Mouse (Mus musculus): ENCODE results near the gene Gm27027. TPM values are rescaled to one million over a fixed set of nuclear protein-coding genes. Genes with fewer than 3 reads are reported as not detected.

The Gm27027 gene
- total RNA-seq, 2 experiments from 2014 or later, result not detected

DNA sequence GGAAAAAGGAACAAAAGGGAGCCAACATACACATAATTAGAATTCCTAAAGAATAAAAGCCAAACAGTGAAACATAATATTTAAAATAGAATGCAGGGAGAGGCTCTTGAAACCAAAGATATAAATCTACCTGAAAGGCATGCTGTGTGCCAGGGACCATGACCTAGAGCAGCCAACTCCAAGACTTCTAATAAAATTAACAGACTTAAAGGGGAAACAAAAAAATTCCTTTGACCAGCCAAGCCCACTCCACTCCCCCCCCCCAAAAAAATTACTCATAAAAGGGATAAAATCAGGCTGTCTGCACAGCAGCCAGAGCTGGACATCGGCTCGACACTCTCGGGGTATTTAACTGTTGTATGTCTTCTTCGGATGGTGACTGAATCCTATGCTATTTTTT lies 51.3 kb downstream of the Gm27027 start:
- H3K4me3 ChIP-seq, result no peak overlapping the region
- no peak for DNase-seq
- no peak for TF ChIP-seq CTCF (IDR thresholded peaks at IDR 0.05)
- no peak overlapping the region for H3K27ac ChIP-seq
- intact Hi-C loops (cut with DNase I), result no loop called here

DNA sequence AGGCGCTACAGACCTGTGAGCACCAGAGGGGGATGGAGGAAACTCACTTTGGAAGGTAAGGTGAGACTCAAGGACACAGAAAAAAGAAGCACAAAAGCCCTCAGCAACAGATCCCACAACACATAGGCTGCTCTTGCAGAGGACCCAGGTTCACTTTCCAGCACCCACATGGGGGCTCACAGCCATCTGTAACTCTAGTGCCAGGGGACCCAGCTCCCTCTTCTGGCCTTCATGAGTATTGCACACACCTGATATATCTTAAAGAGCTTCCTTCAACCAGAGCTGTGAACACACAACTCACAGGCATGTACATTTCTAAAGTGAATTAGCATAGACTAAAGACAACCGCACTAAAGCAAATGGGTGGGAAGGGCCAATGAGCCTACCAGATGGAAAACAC lies 52.1 kb downstream of the Gm27027 start:
- peak; percentile 35; the same call in 1 of the 2 replicates for TF ChIP-seq CTCF (IDR thresholded peaks at IDR 0.05)
- no peak overlapping the region for H3K27ac ChIP-seq
- no peak overlapping the region for H3K4me3 ChIP-seq
- intact Hi-C loops (cut with DNase I), result no loop called here
- DNase-seq, result no peak

DNA sequence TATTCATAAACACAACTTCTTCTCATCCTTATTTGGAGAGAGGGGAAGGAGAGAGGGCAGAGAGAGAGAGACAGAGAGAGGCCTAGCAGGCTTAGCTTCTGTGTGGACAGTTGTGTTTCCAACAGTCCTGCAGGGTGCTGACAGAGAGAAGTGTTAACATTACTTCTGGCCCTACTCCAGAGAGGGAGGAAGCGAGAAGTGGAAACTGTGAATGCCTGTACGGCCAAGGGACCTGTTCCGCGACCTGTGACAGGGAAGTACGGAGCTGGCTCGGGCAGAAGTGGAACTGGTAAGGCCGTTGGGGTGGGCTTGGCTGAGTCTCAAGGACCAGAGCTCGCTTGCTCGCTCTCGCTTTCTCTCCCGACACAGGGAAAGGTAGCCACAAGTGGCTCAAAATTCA lies 54.5 kb downstream of the Gm27027 start:
- intact Hi-C loops (cut with DNase I), result no loop called here
- Histone ChIP-seq H3K4me3 (peak overlapping the region; percentile 29), H3K27ac (peak overlapping the region; percentile 12; the same call in 1 of the 2 replicates)
- DNase-seq, result no peak
- TF ChIP-seq CTCF (IDR thresholded peaks at IDR 0.05), result no peak

DNA sequence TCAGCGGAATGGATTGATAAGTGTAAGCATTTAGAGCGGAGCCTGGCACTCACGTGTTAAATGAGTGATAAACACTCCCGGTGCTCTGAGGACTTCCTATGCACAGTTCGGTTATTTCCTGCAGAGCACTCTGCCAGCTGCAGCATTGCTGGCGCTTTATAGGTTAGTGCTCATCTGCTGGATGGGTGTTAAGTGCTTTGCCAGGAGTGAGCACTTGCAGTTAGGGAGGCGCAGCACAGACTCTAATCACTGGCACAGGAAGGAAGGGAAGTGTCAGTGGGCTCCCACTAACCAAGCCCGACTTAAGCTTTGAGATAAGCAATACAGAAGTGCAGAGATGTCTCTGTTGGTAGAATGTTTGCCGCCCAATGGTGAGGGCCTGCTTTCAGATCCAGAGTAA lies 57.6 kb downstream of the Gm27027 start:
- Histone ChIP-seq H3K27ac (no peak overlapping the region), H3K4me3 (no peak overlapping the region)
- TF ChIP-seq CTCF (IDR thresholded peaks at IDR 0.05), result no peak
- DNase-seq, result no peak
- intact Hi-C loops (cut with DNase I), result no loop called here

DNA sequence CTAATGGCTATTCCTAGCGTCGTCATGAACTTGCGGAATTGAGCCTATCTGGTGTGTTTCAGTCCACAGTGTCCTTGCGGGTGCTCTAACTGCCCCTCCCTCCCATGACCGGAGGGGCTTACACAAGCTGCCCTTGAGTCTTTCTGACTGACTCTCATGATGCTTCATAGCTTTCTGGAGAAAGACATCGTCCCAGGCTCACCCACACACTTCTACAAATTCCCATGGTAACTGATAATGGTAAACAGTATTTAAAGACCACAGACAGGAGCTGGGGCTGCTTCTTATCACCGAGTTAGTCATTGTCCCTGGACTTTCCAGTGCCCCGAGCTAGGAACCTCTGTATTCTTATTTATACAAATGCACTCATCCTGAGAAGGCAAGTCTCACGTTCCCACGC lies 67.3 kb downstream of the Gm27027 start:
- intact Hi-C loops (cut with DNase I), result no loop called here
- Histone ChIP-seq H3K4me3 (no peak overlapping the region), H3K27ac (no peak overlapping the region)
- DNase-seq, result no peak
- TF ChIP-seq CTCF (IDR thresholded peaks at IDR 0.05), result no peak

DNA sequence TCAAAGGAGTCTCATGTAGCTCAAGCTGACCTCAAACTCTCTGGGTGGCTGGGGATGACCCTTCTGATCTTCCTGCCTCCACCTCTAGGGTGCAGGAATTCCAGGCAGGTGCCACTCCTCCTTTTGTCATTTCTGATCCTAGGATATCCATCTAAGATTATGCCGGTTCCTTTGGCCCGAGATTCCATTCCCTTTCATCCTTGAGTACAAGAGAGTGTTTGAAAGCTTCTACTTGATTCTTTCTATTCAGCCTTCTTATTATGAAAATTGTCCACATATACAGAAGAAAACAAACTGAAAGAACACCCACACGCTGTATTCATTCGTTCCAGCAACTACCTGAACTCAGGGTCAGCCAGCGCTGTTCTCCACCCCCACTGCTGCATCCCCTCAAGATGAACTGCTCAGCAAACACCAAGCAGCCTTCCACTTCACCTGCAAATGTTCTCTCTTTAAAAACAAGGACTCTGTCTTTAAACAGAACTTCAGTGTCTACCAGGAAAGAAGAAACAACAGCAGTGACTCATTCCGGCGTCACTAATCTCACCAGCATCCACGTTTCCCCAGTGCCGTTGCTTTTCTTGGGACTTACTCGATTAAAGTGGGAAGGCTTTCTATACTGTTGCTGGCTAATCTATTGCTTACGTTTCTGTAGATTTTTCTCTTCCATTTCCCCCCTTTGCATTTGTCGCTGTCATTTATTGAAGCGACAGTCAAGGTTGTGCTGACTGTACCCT lies 68.3 kb downstream of the Gm27027 start:
- intact Hi-C loops (cut with DNase I), result no loop called here
- H3K4me3 ChIP-seq, result no peak overlapping the region

DNA sequence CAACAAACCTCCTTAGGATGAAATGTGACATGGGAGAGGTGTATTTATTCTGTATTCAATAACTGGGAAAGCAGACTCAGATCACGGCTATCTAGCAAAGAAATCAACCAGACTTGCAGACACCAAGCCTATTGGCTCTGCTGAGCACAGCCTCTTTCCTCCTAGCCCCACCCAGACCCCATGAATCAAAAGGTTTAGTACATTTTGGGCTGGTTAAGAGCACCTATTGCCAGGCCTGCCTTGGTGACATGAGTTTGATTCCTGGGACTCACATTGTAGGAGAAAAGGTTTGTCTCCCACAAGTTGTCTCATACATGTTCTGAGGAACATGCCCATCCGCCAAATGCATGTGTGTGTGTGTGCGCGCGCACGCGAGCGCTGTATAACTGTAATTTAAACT lies 70.0 kb downstream of the Gm27027 start:
- intact Hi-C loops (cut with DNase I), result no loop called here
- DNase-seq, result no peak
- no peak overlapping the region for H3K4me3 ChIP-seq
- no peak overlapping the region for H3K27ac ChIP-seq
- no peak for TF ChIP-seq CTCF (IDR thresholded peaks at IDR 0.05)

More for the DNA sequence above, 68.3 kb downstream of the Gm27027 start:
- DNase-seq, result no peak
- no peak for TF ChIP-seq CTCF (IDR thresholded peaks at IDR 0.05)
- H3K27ac ChIP-seq, result no peak overlapping the region

DNA sequence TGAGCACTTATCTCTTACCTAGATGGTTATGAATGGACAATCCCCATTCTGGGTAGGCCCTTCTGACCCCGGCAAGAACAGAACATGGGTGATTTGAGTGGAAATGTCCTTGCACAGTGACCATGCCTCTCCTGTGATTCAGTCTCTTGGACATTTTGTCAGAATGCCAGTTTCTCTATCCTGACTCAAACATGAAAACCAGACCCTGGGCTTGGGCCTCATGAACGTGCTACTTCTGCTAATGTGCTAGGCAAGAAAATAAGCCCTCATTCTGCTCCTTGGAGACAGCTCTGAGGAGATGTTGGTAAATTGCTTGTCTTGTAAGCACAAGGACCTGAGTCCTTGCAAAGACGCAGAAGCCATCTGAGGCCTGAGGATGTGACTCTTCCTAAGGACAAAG lies 77.1 kb downstream of the Gm27027 start:
- TF ChIP-seq CTCF (IDR thresholded peaks at IDR 0.05), result no peak
- no peak overlapping the region for H3K27ac ChIP-seq
- intact Hi-C loops (cut with DNase I), result no loop called here
- DNase-seq, result no peak
- H3K4me3 ChIP-seq, result no peak overlapping the region

DNA sequence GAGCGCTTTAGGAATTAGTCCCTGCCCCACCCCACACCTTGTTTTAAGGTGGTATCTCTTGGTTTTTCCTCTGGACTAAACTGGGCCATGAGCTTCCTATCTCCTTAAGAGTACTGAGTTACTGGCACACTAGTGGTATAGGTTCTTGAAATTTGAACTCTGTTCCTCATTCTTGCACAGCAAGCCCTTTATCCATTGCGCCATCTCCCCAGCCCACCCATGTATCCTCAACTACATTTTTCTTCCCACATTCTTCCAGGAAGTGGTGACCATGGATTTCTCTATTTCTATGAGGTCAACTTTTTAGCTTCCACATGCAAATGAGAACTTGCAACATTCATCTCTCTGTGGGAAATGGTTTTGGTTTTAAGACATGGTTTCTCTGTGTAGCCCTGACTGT lies 82.6 kb downstream of the Gm27027 start:
- Histone ChIP-seq H3K27ac (no peak overlapping the region), H3K4me3 (no peak overlapping the region)
- no peak for TF ChIP-seq CTCF (IDR thresholded peaks at IDR 0.05)
- intact Hi-C loops (cut with DNase I), result no loop called here
- DNase-seq, result no peak

DNA sequence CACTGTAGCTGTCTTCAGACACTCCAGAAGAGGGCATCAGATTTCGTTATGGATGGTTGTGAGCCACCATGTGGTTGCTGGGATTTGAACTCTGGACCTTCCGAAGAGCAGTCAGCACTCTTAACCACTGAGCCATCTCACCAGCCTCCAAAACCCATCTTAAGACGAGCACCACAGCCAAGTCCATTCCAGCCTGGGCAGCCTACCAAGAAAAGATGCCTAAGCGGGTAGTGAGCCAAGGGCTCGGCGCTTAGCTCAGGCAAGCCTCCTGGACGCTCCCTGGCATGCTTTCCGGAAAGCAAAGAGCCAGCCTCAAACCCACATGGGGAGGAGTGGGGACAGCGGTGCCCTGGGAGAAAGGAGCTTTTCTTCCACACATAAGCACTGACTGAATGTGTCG lies 84.2 kb downstream of the Gm27027 start:
- TF ChIP-seq CTCF (IDR thresholded peaks at IDR 0.05), result no peak
- Histone ChIP-seq H3K4me3 (no peak overlapping the region), H3K27ac (no peak overlapping the region)
- peak; percentile 81 for DNase-seq
- intact Hi-C loops (cut with DNase I), result loop anchor here (2.0 kb wide), 1 partner anchor 43 kb away; no protein-coding TSS in a partner anchor

DNA sequence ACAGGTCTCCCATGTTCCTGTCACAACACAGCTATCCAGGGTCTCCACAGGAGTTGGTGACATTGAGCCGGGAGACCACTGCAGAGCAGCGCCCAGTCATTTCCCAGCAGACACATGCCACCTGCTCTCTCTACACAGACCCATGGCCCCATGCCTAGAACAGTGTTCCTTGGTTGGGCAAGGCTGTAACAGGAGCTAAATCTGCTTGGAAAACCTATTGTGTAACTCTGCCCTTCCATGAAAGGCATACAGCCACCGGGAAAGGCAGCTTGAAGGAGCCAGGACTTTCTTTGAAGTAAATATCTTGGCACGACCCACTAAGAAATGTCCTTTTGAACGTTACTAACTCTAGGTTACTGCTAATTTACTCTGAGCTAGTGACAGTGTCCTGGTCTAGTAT lies 86.4 kb downstream of the Gm27027 start:
- intact Hi-C loops (cut with DNase I), result loop anchor here (2.0 kb wide), 1 partner anchor 45 kb away; no protein-coding TSS in a partner anchor
- no peak for TF ChIP-seq CTCF (IDR thresholded peaks at IDR 0.05)
- DNase-seq, result peak; percentile 65
- no peak overlapping the region for H3K4me3 ChIP-seq
- peak overlapping the region; percentile 62 for H3K27ac ChIP-seq

DNA sequence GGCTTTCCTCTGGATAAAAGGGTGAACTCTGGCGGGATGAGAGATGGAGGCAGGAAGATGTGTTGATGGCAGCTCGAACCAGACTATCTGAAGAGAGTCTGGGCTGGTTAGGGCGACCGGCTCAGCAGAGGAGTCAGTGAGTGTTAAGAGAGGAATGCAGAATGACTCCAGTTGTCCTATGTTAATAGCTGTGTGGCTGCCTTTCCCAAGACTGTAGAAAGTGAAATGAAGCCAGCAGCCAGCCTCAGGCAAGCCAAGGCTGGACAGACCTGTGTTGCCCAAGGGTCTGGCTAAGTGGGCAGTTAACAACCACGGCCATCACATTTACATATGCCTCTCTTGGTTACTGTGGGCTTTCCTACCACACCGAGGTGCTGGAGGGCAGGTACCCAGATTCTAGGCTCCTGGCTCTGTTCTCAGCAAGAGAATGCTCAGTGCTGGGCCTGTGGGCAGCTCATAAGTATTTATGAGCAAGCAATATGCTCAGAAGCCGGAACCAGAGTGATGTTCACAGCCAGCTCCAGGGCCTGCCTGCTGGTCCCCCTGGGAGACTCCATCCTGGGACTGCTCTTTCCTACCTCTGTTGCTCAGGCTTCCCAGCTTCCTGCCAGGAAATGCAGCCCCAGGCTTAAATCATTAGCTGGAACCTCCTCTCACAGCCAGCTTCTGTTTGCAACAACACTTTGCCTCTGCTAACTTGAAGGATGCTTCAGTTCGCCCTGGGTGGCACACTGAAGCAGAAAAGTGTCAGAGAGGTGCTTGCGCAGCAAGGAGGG lies 88.4 kb downstream of the Gm27027 start:
- TF ChIP-seq CTCF (IDR thresholded peaks at IDR 0.05), result no peak

More for the DNA sequence above, 88.4 kb downstream of the Gm27027 start:
- no peak overlapping the region for H3K4me3 ChIP-seq
- DNase-seq, result peak; percentile 45
- intact Hi-C loops (cut with DNase I), result no loop called here
- H3K27ac ChIP-seq, result peak overlapping the region; percentile 85

Other genes with a start within 250 kb of the Gm27027 start
- 10 to 100 TPM; 39.6 to 41.5 TPM for gene Ext2, start 173.8 kb downstream of the Gm27027 start, total RNA-seq (2021)
- 1 to 10 TPM; 1.7 to 2.2 TPM for gene Accs, start 146.4 kb downstream of the Gm27027 start, total RNA-seq (2021)
- gene Accsl, start 127.2 kb downstream of the Gm27027 start, total RNA-seq (2021), result not detected
- 1 to 10 TPM; 4.1 to 6.1 TPM for gene Gm13889, start 39.2 kb downstream of the Gm27027 start, total RNA-seq (2021)
- gene Alkbh3, start 14.5 kb upstream of the Gm27027 start, total RNA-seq (2021), result 10 to 100 TPM; 54.8 to 55.7 TPM
- gene Hsd17b12, start 161.6 kb upstream of the Gm27027 start, total RNA-seq (2021), result 1 to 10 TPM; 5.1 to 8.2 TPM